Mouse (Mus musculus) spleen, adult 10 weeks (tissue): Measurements from ENCODE around the gene Acat2. TPM values are rescaled to one million over a fixed set of nuclear protein-coding genes. Genes with fewer than 3 reads are reported as not detected.

ENCODE experiments used
- polyA plus RNA-seq: library from polyadenylated mRNA; stranded (reverse); fragments of 350-450 nt; fragmentation: Illumina TruSeq; extraction: RNeasy Lipid Tissue Mini Kit (QIAGEN cat#74804); gene quantifications from one replicate; pipeline ENCODE4 v1.2.3, GENCODE M21; 2015; ENCODE audit warnings: low replicate concordance; ENCODE audit not compliant: insufficient read depth

Acat2 gene
- polyA plus RNA-seq, result 20.4 TPM

GRCm38 (mm10) chr17:12960331-12960873 lies at the start of gene Acat2:
Gene Acat2, minus strand, starts transcription at chr17:12960747.

GRCm38 (mm10) chr17:13006546-13006945 lies 46.0 kb upstream of the Acat2 start, which contains the start of gene Sod2:
Gene Sod2, plus strand, starts transcription at chr17:13006846.

GRCm38 (mm10) chr17:12994069-12994468 lies 33.5 kb upstream of the Acat2 start, which contains the start of gene Wtap:
Gene Wtap, minus strand, starts transcription at chr17:12994169.

GRCm38 (mm10) chr17:12940151-12940805 lies 20.3 kb downstream of the Acat2 start, which contains the start of gene Acat3:
Gene Acat3, minus strand, starts transcription at chr17:12940600.

GRCm38 (mm10) chr17:12915881-12916583 lies 44.5 kb downstream of the Acat2 start, which contains the start of gene Mrpl18:
Gene Mrpl18, minus strand, starts transcription at chr17:12916345.

GRCm38 (mm10) chr17:12915488-12915880 lies 45.1 kb downstream of the Acat2 start, which contains the start of gene Tcp1:
Gene Tcp1, plus strand, starts transcription at chr17:12915701.

GRCm38 (mm10) chr17:12909361-12910280 lies 50.9 kb downstream of the Acat2 start, which contains the start of gene Pnldc1:
Gene Pnldc1, minus strand, starts transcription at chr17:12910230.

Other genes starting within 250 kb of the Acat2 start
- 12.9 TPM for gene Igf2r, start 191.1 kb downstream of the Acat2 start, polyA plus RNA-seq
- not detected for gene Mas1, start 92.6 kb downstream of the Acat2 start, polyA plus RNA-seq
- not detected for gene Mrgprh, start 84.7 kb downstream of the Acat2 start, polyA plus RNA-seq
- gene Pnldc1, start 50.5 kb downstream of the Acat2 start, polyA plus RNA-seq, result 0.44 TPM
- gene Tcp1, start 45.0 kb downstream of the Acat2 start, polyA plus RNA-seq, result 346 TPM
- 52.6 TPM for gene Mrpl18, start 44.4 kb downstream of the Acat2 start, polyA plus RNA-seq
- gene Acat3, start 20.1 kb downstream of the Acat2 start, polyA plus RNA-seq, result not detected
- 184 TPM for gene Wtap, start 33.4 kb upstream of the Acat2 start, polyA plus RNA-seq
- gene Sod2, start 46.1 kb upstream of the Acat2 start, polyA plus RNA-seq, result 43.3 TPM
- gene Gpr31b, start 91.5 kb upstream of the Acat2 start, polyA plus RNA-seq, result not detected
- not detected for gene Tcp10b, start 100.4 kb upstream of the Acat2 start, polyA plus RNA-seq
- not detected for gene Unc93a, start 171.1 kb upstream of the Acat2 start, polyA plus RNA-seq